Mouse (Mus musculus) heart, embryonic 12.5 days (tissue): ENCODE data around the gene Jmjd6. TPM values are rescaled to one million over a fixed set of nuclear protein-coding genes. Genes with fewer than 3 reads are reported as not detected.

Source experiments
- ATAC-seq: fragments of 200-750 bp; cut with Nextera tagmentation; 2 replicates; pipeline ENCODE4 v1.8.0; 2017; ENCODE audit warnings: moderate TSS enrichment, moderate library complexity; ENCODE audit not compliant: insufficient number of reproducible peaks, low FRiP score
- H3K27ac ChIP-seq: fragments of 300-500 bp; sonication (generic); 2 replicates; pipeline ENCODE4 v1.5.1; 2016; ENCODE audit warnings: mild to moderate bottlenecking, moderate library complexity; ENCODE audit not compliant: poor library complexity, severe bottlenecking
- H3K27me3 ChIP-seq: fragments of 300-500 bp; sonication (generic); replicated peaks from 2 replicates; pipeline ENCODE4 v1.6.1; 2016; ENCODE audit warnings: mild to moderate bottlenecking, moderate library complexity
- H3K36me3 ChIP-seq: fragments of 300-500 bp; sonication (generic); 2 replicates; pipeline ENCODE4 v1.6.1; 2016; ENCODE audit warnings: mild to moderate bottlenecking, moderate library complexity
- H3K4me1 ChIP-seq: fragments of 300-500 bp; sonication (generic); replicated peaks from 2 replicates; pipeline ENCODE4 v1.6.1; 2016; ENCODE audit warnings: mild to moderate bottlenecking
- H3K4me2 ChIP-seq: fragments of 300-500 bp; sonication (generic); 2 replicates; pipeline ENCODE4 v1.6.1; 2016; ENCODE audit warnings: mild to moderate bottlenecking, moderate library complexity
- H3K4me3 ChIP-seq: fragments of 300-500 bp; sonication (generic); 2 replicates; pipeline ENCODE4 v1.5.1; 2016; ENCODE audit warnings: mild to moderate bottlenecking
- H3K9ac ChIP-seq: fragments of 300-500 bp; sonication (generic); 2 replicates; pipeline ENCODE4 v1.6.1; 2016; ENCODE audit warnings: mild to moderate bottlenecking, moderate library complexity
- H3K9me3 ChIP-seq: fragments of 300-500 bp; sonication (generic); replicated peaks from 2 replicates; pipeline ENCODE4 v1.6.1; 2016; ENCODE audit warnings: mild to moderate bottlenecking, moderate library complexity
- WGBS: fragments of 180-500 bp; shearing (Covaris S2); methylation state at CpG from one replicate; pipeline ENCODE4 v1.1.7; 2016; 5-methylcytosine and 5-hydroxymethylcytosine counted together
- polyA plus RNA-seq: library from polyadenylated mRNA; unstranded; fragments of >200 nt; fragmentation: Nextera tagmentation; extraction: Ambion mirVana; gene quantifications from 2 replicates; pipeline ENCODE4 v1.2.1, GENCODE M21; 2016

Gene Jmjd6
- polyA plus RNA-seq, 1 experiment from 2014 or later: 76.9 TPM

DNA sequence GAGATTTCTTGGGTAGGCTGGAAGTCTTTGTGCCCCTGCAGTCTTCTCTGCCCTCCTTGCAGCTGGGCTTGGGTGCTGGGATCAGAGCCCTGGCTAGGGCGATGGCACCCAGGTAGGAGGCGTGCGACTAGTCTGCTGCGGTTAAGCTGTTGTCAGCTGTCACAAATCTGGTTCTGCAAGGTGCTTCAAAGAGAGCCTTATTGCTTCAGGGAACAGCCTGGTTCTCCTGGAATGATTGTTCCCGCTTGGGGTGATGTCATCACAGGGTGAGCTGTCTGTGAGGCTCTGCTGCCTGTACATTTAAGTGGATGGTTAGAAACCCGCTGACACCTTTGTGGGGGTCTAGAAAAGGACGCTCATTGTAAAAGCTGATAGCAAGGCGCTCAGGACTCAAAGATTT is 26.0 kb upstream of the Jmjd6 start:
- Histone ChIP-seq H3K27me3 (no peaks in the 10 kb centered on the region), H3K36me3 (peaks cover 64% of the 10 kb centered on the region), H3K4me3 (no peak overlapping the region), H3K4me1 (peaks cover 20% of the 10 kb centered on the region), H3K4me2 (no peak overlapping the region), H3K27ac (0 out of 2 replicates have a peak overlapping the region, but pooled peaks have one; percentile 31), H3K9me3 (no peaks in the 10 kb centered on the region), H3K9ac (no peak overlapping the region; the same call in 1 of the 2 replicates)
- 60% methylated on average over 8 of the region's 8 CpGs for WGBS
- no peak for ATAC-seq

DNA sequence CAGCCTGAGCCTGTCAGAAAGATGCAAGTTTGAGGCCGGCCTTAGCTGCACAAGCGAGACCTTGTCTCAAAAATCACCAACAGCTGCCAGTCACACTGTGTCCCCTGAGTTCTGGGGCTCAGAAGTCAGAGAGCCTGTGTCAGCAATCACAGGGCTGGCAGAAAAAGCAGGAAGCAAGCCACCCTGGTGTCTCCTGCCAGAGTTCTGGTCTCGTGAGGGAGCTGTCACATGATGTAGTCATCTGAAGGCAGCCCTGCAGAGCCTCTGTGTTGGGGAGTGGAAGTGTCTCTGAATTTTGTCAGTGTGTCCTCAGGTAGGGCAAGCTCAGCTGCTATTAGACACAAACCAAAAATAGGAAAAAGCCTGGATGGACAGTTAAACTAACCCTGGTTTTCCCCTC is 24.9 kb upstream of the Jmjd6 start:
- Histone ChIP-seq H3K4me1 (peaks cover 29% of the 10 kb centered on the region), H3K27ac (0 out of 2 replicates have a peak overlapping the region, but pooled peaks have one; percentile 35), H3K36me3 (peaks cover 62% of the 10 kb centered on the region), H3K4me3 (no peak overlapping the region), H3K27me3 (no peaks in the 10 kb centered on the region), H3K4me2 (no peak overlapping the region), H3K9ac (0 out of 2 replicates have a peak overlapping the region, but pooled peaks have one; percentile 25), H3K9me3 (no peaks in the 10 kb centered on the region)
- no peak for ATAC-seq
- WGBS: 58% methylated on average over 3 of the region's 3 CpGs

DNA sequence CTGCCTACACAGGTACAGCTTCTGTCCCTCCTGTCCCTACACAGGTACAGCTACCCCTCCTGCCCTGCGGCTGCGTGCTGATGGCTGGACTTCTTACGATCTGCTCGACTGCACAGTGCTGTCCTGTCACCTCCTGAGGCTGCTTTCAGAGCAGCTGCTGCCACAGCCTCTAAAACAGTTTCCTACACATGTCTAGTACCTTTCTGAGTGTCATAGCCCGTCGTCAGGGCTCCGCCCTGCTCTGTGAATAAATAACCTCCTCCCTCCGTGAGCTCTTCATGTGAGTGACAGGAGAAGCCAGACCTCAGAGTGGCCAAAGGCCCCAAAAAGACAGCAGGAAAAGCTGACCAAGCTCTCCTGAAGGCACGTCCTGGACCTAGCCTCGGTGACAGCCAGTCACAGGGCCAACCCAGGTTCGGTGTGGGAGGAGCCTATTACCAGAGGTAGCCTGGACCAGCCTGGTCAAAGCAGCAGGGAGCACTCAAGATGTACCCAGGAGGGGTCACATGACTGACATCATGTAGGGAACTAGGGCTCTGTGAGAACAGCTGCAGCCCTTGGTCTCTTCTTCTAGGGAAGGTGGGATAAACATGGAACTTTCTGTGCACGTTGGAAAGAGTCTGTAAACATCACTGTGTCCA is 22.8 kb upstream of the Jmjd6 start:
- Histone ChIP-seq H3K27ac (no peak overlapping the region), H3K36me3 (peaks cover 65% of the 10 kb centered on the region), H3K9ac (no peak overlapping the region), H3K27me3 (no peaks in the 10 kb centered on the region), H3K4me2 (no peak overlapping the region), H3K4me3 (no peak overlapping the region), H3K9me3 (no peaks in the 10 kb centered on the region), H3K4me1 (peaks cover 29% of the 10 kb centered on the region)
- 72% methylated on average over 12 of the region's 12 CpGs for WGBS
- ATAC-seq: no peak

DNA sequence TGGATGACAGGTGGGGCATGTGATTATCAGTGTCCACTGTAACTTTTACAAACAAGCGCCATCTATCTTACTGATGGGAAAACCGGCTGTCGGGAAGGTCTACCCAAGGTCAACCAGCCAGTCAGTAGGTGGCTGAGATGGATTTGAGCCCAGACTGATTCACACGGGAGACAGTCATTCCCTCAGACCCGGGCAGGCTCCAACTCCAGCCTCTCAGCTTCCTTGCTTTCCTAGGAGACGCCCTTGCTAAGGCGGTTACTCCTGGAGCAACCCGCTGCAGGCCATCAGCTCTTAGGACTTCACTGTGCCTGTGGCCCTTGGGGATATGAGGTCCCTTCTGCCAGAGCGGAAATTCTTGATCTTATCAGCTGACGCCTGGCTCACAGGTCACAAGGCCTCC is 21.2 kb upstream of the Jmjd6 start:
- 0 out of 2 replicates have a peak overlapping the region, but pooled peaks have one; percentile 4 for H3K4me2 ChIP-seq

DNA sequence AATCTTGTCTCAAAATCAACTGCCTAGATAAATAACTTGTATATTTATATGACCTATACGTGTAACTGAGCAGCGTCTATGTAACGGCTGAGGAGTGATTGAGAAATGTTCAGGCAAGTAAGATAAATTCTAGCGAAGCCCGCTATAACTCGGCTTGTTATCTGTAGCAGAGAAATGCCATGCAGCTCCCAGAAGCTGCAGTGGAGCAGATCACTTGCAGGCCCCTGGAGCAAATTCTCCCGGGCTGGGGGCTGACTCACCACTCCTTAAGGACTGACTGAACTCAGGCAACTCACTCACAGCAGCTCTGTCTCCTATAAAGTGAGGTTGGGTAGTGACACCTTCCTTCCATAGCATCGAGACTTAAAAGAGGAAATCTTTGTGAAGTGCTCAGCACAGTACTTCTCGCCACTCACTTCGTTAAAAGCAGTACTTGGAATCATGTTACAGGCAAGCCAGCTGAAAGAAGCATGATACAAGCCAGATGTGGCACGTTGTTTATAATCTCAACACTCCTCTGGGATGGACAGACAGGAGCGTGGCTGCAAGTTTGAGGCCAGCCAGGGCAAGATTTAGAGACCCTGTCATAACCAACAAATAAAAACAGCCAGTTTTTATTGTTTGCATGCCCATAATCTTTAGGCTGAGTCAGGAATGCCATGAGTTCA is 14.1 kb upstream of the Jmjd6 start:
- 28% methylated on average over 12 of the region's 12 CpGs for WGBS
- Histone ChIP-seq H3K27me3 (no peaks in the 10 kb centered on the region), H3K27ac (peak overlapping the region; percentile 43), H3K36me3 (peaks cover 41% of the 10 kb centered on the region), H3K4me3 (no peak overlapping the region), H3K9ac (peak overlapping the region; percentile 21; the same call in 1 of the 2 replicates), H3K4me1 (peaks cover 24% of the 10 kb centered on the region), H3K9me3 (no peaks in the 10 kb centered on the region), H3K4me2 (no peak overlapping the region)
- no peak for ATAC-seq

More for the DNA sequence above, 21.2 kb upstream of the Jmjd6 start:
- H3K4me3 ChIP-seq: no peak overlapping the region
- H3K9me3 ChIP-seq: no peaks in the 10 kb centered on the region
- H3K27me3 ChIP-seq: no peaks in the 10 kb centered on the region
- peak overlapping the region; percentile 64 for H3K27ac ChIP-seq
- H3K4me1 ChIP-seq: peaks cover 26% of the 10 kb centered on the region
- peaks cover 72% of the 10 kb centered on the region for H3K36me3 ChIP-seq
- 19% methylated on average over 10 of the region's 10 CpGs for WGBS
- ATAC-seq: no peak
- no peak overlapping the region; the same call in 1 of the 2 replicates for H3K9ac ChIP-seq

DNA sequence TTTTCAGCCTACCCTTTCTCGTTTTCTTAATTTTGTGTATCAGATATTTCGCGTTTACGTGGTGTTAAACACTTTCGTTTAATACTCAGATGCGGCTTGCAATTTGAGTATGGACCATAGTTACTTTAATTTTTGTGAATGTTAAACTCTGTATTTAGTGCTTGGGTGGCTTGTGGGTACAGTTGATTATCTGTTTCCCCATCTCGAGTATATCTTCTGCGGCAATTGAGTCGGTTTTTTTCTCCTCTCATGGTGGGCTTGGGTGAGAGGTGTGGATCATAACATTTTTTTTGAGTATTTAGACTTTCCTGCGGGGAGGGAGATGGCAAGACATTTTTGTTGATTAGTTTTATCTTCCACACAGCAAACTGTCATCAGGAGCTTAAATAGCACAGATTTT is 11.0 kb upstream of the Jmjd6 start:
- H3K27me3 ChIP-seq: no peaks in the 10 kb centered on the region
- H3K4me1 ChIP-seq: peaks cover 31% of the 10 kb centered on the region
- H3K9me3 ChIP-seq: no peaks in the 10 kb centered on the region
- H3K4me3 ChIP-seq: peak overlapping the region; percentile 94
- no peak for ATAC-seq
- 25% methylated on average over 10 of the region's 10 CpGs for WGBS
- peak overlapping the region; percentile 99 for H3K27ac ChIP-seq
- peak overlapping the region; percentile 88 for H3K4me2 ChIP-seq
- H3K36me3 ChIP-seq: peaks cover 28% of the 10 kb centered on the region
- peak overlapping the region; percentile 96 for H3K9ac ChIP-seq

DNA sequence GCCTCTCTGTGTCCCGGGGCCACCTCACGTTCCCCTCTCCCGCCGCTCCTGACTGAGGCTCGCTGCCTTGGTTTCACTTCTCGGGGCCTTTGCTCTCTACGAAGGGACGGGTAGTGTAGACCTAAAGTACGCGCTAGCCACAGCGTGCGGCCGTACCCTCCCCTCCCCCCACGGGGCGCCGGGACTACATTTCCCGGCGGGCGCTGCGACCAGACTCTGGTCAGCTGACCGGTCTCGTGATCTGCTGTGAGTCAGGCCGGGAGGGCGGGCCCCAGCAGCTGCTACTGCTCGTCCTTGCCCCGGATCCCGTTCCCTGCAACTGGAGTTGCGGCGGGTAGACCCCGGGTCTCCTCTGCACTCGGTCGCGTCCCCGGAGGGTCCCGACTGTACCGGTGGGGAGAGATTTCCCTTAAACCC is 10.3 kb upstream of the Jmjd6 start:
- Histone ChIP-seq H3K9me3 (no peaks in the 10 kb centered on the region), H3K27me3 (no peaks in the 10 kb centered on the region), H3K4me1 (peaks cover 31% of the 10 kb centered on the region), H3K4me2 (peak overlapping the region; percentile 88), H3K36me3 (peaks cover 29% of the 10 kb centered on the region), H3K4me3 (peak overlapping the region; percentile 94), H3K9ac (peak overlapping the region; percentile 96), H3K27ac (peak overlapping the region; percentile 99)
- WGBS: under 1% methylated on average over 36 of the region's 36 CpGs
- ATAC-seq: peak; percentile 92

DNA sequence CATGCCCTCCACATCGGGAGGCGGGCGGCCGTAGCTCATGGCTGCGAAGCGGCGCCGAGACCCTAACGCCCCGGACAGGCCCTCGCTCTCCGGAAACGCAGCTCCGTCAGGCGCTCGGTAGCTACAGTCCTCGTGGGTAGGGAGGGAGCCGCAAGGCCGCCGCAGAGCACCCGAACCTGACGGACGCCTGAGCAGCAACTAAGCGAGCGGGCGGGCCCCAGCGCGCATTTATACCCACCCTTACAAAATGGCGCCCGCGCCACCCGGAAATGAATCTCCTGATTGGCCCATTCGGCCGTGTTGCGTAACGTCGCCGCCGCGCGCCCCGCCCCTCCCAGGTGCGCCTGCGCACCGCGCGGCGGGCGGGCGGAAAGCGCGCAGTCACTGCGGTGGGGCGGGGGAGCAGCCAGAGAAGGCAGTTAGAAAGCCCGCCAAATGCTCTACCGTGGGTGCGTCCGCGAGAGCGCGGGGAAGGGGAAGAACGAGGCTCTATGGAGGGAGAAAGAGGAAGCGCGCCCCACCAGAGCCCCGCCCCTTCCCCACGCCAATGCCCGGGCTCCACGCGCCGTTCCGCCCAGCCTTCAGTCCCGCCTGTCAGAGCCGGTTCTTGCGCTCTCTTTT is 9.8 kb upstream of the Jmjd6 start, which contains the start of gene Srsf2:
Gene Srsf2, minus strand, starts transcription at position 204 of the 621 bp plus-strand sequence.
- Histone ChIP-seq H3K27me3 (no peaks in the 10 kb centered on the region), H3K9ac (peak within 1 kb of the TSS; percentile 96), H3K4me2 (peak within 1 kb of the TSS; percentile 88), H3K4me3 (peak within 1 kb of the TSS; percentile 94), H3K27ac (peak within 1 kb of the TSS; percentile 99), H3K9me3 (no peaks in the 10 kb centered on the region), H3K36me3 (peaks cover 35% of the 10 kb centered on the region), H3K4me1 (peaks cover 31% of the 10 kb centered on the region)
- peak; percentile 90 for ATAC-seq
- WGBS: under 1% methylated on average over 71 of the region's 74 CpGs

DNA sequence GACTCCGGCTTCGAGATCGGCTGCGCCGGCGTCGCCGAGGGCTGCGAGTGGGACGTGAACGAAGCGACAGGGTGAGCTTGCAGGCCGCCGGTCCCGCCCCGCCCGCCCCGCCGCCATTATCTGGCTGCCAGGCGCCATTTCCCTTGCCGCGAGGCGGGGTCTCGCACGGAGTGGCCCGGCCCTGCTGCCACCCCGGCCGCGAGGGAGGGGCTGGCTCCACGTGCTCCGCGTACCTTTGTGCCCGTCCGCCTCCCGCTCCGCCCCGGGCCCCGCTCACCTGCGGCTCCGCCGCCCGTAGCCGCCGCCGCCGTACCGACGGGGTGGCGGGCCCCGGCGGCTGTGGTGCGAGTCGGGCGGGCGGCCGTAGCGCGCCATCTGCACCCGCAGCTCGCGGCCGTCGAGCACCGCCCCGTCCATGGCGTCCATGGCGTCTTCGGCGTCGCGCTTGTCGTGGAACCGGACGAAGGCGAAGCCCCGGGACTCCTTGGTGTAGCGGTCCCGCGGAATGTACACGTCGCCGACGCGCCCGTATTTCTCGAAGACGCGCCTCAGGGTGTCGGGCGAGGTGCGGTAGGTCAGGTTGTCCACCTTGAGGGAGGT is 9.1 kb upstream of the Jmjd6 start, which contains the start of gene Mfsd11:
Gene Mfsd11, plus strand, starts transcription at position 150 of the 600 bp plus-strand sequence.
- Histone ChIP-seq H3K36me3 (peaks cover 41% of the 10 kb centered on the region), H3K4me3 (peak within 1 kb of the TSS; percentile 94), H3K27me3 (no peaks in the 10 kb centered on the region), H3K9ac (peak within 1 kb of the TSS; percentile 96), H3K9me3 (no peaks in the 10 kb centered on the region), H3K4me1 (peaks cover 27% of the 10 kb centered on the region), H3K4me2 (peak within 1 kb of the TSS; percentile 88), H3K27ac (peak within 1 kb of the TSS; percentile 99)
- peak; percentile 72 for ATAC-seq
- WGBS: under 1% methylated on average over 79 of the region's 91 CpGs

DNA sequence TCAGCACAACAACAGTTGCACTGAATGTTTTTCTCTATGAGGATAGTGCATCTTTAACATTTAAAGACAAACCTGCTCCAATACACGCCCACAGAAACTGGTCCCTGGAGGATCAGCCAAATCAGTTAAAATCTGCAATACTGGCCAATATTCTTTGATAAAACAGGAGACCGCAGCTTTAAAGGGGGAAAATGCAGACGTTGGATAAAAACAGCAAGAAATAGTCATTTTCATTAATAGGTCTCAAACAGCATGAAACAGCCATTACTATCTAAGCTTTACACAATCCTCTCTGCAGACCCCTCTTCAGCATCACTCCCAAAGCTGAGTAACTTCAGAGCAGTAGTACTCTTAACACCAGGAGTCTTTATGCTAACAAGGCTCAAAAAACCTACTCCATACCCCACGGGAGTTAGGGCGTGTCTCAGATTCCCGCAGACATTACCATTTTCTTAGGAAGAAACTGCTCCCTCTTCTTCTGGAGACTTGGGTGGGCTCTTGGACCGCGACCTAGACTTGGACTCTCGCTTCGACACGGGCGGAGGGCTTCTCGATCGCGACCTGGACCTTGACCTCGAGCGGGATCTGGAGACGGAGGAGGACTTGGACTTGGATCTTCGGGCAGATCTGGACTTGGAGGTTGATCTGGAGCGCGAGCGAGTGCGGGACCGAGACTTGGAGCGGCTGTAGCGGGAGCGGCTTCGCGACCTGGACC is 8.5 kb upstream of the Jmjd6 start:
- Histone ChIP-seq H3K4me3 (peak overlapping the region; percentile 94), H3K27ac (peak overlapping the region; percentile 99), H3K9me3 (no peaks in the 10 kb centered on the region), H3K27me3 (no peaks in the 10 kb centered on the region), H3K36me3 (peaks cover 45% of the 10 kb centered on the region), H3K4me2 (peak overlapping the region; percentile 88), H3K9ac (peak overlapping the region; percentile 96), H3K4me1 (peaks cover 21% of the 10 kb centered on the region)
- ATAC-seq: no peak
- WGBS: under 1% methylated on average over 29 of the region's 29 CpGs
